Mouse (Mus musculus) midbrain, embryonic 11.5 days (tissue): ENCODE data around the gene Pdcd10. TPM values are rescaled to one million over a fixed set of nuclear protein-coding genes. Genes with fewer than 3 reads are reported as not detected.
A peak's percentile ranks its signal among the peaks of the same experiment; 100 is the strongest.

ENCODE experiments used
- ATAC-seq: fragments of 200-750 bp; cut with Nextera tagmentation; 2 replicates; pipeline ENCODE4 v1.8.0; 2017; ENCODE audit warnings: moderate TSS enrichment, moderate library complexity; ENCODE audit not compliant: low FRiP score
- DNase-seq: peaks from one replicate; pipeline ENCODE4 v3.0.0; 2015; ENCODE audit warnings: low spot score; ENCODE audit errors: missing footprints
- H3K27ac ChIP-seq: fragments of 300-500 bp; sonication (generic); 2 replicates; pipeline ENCODE4 v1.5.1; 2014; ENCODE audit warnings: low read depth, low read length
- H3K27me3 ChIP-seq: fragments of 300-500 bp; sonication (generic); 2 replicates; pipeline ENCODE4 v1.6.1; 2014; ENCODE audit warnings: mild to moderate bottlenecking, low read length, moderate library complexity, mixed read lengths; ENCODE audit not compliant: control insufficient read depth, insufficient read depth
- H3K36me3 ChIP-seq: fragments of 300-500 bp; sonication (generic); 2 replicates; pipeline ENCODE4 v1.6.1; 2014; ENCODE audit warnings: mild to moderate bottlenecking, low read length, moderate library complexity, mixed read lengths; ENCODE audit not compliant: control insufficient read depth, insufficient read depth
- H3K4me1 ChIP-seq: fragments of 300-500 bp; sonication (generic); 2 replicates; pipeline ENCODE4 v1.6.1; 2014; ENCODE audit warnings: low read length; ENCODE audit not compliant: control insufficient read depth, insufficient read depth
- H3K4me2 ChIP-seq: fragments of 300-500 bp; sonication (generic); 2 replicates; pipeline ENCODE4 v1.6.1; 2014; ENCODE audit warnings: mild to moderate bottlenecking, moderate library complexity
- H3K4me3 ChIP-seq: fragments of 300-500 bp; sonication (generic); 2 replicates; pipeline ENCODE4 v1.5.1; 2014; ENCODE audit warnings: low read depth, low read length
- H3K9ac ChIP-seq: fragments of 300-500 bp; sonication (generic); 2 replicates; pipeline ENCODE4 v1.6.1; 2014; ENCODE audit warnings: low read length
- H3K9me3 ChIP-seq: fragments of 300-500 bp; sonication (generic); 2 replicates; pipeline ENCODE4 v1.6.1; 2016; ENCODE audit warnings: low read length; ENCODE audit not compliant: control insufficient read depth
- WGBS: fragments of 180-500 bp; shearing (Covaris S2); extraction: QIAGEN DNeasy Blood & Tissue Kit; methylation state at CpG from one replicate; pipeline ENCODE4 v1.1.7; 2014; 5-methylcytosine and 5-hydroxymethylcytosine counted together
- polyA plus RNA-seq: library from polyadenylated mRNA; unstranded; fragments of >200 nt; fragmentation: Nextera tagmentation; extraction: Ambion mirVana; gene quantifications from 2 replicates; pipeline ENCODE4 v1.2.1, GENCODE M21; 2014

Gene Pdcd10
- polyA plus RNA-seq = 95.7 and 101 TPM in 2 replicates

DNA sequence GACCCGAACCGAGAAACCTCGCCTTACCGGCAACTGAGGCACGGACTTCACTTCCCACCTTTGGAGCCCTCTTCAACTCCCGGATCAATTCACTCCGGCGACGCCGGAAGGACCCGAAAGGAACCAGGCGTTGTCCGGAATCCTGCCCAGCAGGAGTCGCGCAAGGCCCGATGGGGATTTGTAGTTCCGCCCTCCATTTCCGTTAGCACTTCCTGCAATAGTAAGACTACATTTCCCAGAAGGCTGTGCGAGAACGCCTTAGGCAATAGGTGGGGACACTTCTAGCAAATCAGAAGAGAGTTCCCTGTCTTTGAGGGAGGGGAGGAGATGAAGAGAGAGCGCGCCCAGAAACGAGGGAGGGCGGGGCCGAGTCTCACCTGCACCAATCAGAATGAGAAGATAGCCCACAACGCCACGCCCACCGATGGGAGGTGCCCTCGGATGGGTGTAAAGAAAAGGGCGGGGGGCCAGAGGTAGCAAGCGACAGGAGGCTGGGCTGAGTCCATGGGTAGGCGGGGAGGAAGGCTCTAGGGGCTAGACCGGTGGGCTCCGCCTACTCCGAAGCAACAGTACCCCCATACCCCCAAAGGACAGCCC lies at the start of gene Pdcd10:
Pdcd10 (minus strand) TSS at position 162 of the 597 bp plus-strand sequence.
- Histone ChIP-seq H3K4me1 (peaks cover 3% of the 10 kb centered on the region; the same call in 1 of the 2 replicates), H3K27ac (peak within 1 kb of the TSS; percentile 49), H3K4me3 (peak within 1 kb of the TSS; percentile 89), H3K27me3 (no peaks in the 10 kb centered on the region), H3K36me3 (no peaks in the 10 kb centered on the region), H3K4me2 (peak within 1 kb of the TSS; percentile 71), H3K9me3 (no peaks in the 10 kb centered on the region), H3K9ac (peak within 1 kb of the TSS; percentile 87)
- under 1% methylated on average over 35 of the region's 35 CpGs for WGBS
- DNase-seq (peak; percentile 100), ATAC-seq (peak; percentile 97)

DNA sequence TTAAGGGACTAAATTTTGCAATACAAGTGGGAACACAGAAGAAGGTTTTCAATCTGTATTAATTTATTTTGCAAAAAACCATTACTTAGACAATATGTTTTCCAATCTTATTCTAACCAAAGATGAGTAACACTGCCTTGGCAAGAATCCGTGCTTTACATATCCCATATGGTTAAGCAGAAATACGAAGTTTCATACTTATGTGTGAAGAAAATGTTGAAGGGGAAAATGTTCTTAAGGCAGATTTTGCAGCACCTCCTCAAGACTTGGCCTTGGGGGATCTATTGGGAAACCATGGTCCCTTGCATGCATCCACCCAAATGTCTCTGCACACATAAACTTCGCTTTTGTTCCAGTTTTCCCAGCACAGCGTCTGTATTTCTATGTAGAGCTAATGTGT lies 28.2 kb upstream of the Pdcd10 start:
- no peaks in the 10 kb centered on the region for H3K9me3 ChIP-seq
- no peak overlapping the region for H3K4me3 ChIP-seq
- no peak overlapping the region for H3K4me2 ChIP-seq
- 93% methylated on average over 4 of the region's 4 CpGs for WGBS
- H3K9ac ChIP-seq = no peak overlapping the region
- DNase-seq (no peak), ATAC-seq (no peak)
- H3K27me3 ChIP-seq = no peaks in the 10 kb centered on the region
- no peaks in the 10 kb centered on the region for H3K36me3 ChIP-seq
- no peak overlapping the region for H3K27ac ChIP-seq
- H3K4me1 ChIP-seq = no peaks in the 10 kb centered on the region

DNA sequence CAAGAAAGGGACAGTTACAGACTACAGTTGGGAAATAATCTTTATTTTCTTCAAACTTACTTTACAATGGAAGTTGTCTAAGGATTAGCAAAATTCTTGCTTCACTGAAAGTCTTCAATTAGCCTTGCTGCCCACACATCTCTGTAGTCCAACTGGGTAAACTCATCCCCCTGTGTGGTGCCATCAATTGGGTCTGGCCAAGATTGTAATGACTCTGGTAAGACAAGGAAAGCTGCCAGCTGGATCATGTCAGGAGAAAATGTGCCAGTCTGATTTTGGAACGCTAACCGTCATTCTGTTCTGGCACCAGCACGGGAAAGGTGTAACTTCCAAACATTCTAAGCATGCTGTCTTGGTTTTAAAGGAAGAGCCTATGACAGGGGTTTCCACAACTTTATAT lies 26.6 kb upstream of the Pdcd10 start:
- WGBS = 96% methylated on average over 3 of the region's 3 CpGs
- no peaks in the 10 kb centered on the region for H3K4me1 ChIP-seq
- no peaks in the 10 kb centered on the region for H3K36me3 ChIP-seq
- H3K27me3 ChIP-seq = no peaks in the 10 kb centered on the region
- H3K27ac ChIP-seq = no peak overlapping the region
- H3K9me3 ChIP-seq = no peaks in the 10 kb centered on the region
- no peak overlapping the region for H3K4me3 ChIP-seq
- H3K9ac ChIP-seq = no peak overlapping the region
- ATAC-seq (no peak), DNase-seq (no peak)
- no peak overlapping the region for H3K4me2 ChIP-seq

DNA sequence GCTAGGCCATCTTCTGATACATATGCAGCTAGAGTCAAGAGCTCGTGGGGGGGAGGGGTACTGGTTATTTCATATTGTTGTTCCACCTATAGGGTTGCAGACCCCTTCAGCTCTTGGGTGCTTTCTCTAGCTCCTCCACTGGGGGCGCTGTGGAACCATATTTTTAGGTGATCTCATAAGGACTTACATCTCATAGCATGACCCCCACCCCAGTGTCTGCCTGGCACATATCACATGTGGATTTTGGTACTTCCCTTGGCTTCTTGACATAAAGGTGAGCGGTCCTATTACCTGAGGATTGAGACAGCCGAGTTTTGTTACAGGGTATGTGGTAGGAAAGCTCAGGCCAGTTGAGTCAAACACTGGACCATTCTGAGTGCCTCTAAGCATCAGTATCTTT lies 22.7 kb upstream of the Pdcd10 start:
- Histone ChIP-seq H3K4me2 (no peak overlapping the region), H3K4me3 (no peak overlapping the region), H3K9ac (no peak overlapping the region), H3K27ac (no peak overlapping the region), H3K36me3 (no peaks in the 10 kb centered on the region), H3K27me3 (no peaks in the 10 kb centered on the region), H3K9me3 (no peaks in the 10 kb centered on the region), H3K4me1 (no peaks in the 10 kb centered on the region)
- DNase-seq = peak; percentile 89
- ATAC-seq = peak; percentile 40
- WGBS = 54% methylated on average over 4 of the region's 4 CpGs

DNA sequence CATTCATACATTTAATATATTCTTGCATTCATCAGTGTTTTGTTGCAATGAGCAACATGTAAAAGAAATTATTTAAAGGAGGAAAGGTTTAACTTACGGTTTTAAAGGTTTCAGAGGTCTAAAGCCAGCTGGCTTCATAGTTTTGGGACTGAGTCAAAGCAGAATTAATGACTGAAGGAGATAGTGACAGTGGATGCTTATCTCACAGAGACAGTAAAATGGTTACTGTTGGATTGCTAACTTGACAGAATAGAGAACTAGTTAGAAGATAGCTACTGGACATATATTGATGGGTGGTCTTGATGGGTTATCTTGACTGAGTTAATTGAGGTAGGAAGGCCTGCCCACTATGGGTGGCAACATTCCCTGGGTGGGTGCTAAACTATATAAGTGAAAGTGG lies 18.9 kb upstream of the Pdcd10 start:
- Histone ChIP-seq H3K9ac (no peak overlapping the region), H3K4me1 (no peaks in the 10 kb centered on the region), H3K9me3 (no peaks in the 10 kb centered on the region), H3K36me3 (no peaks in the 10 kb centered on the region), H3K4me3 (no peak overlapping the region), H3K27ac (no peak overlapping the region), H3K27me3 (no peaks in the 10 kb centered on the region), H3K4me2 (no peak overlapping the region)
- DNase-seq (no peak), ATAC-seq (no peak)
- WGBS = 82% methylated on average over 1 of the region's 1 CpGs

DNA sequence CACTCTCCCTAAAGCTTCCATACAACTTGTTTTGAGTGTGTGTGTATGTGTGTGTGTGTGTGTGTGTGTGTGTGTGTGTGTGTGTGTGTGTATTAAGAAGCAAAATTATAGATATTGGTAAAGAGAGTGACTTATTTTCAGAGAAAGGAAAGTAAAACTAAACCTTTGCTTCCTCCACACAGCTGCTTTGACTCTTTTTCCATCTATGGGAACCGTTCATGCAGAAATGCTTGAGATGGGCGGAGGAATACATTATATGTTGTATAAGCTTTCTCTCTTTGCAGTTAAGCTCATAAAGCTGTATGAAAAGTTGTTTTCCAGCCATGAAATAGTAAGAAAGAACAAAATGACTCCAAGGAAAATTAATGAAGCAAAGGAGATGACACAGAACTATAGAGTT lies 17.4 kb upstream of the Pdcd10 start:
- Histone ChIP-seq H3K9me3 (no peaks in the 10 kb centered on the region), H3K9ac (no peak overlapping the region), H3K4me1 (no peaks in the 10 kb centered on the region), H3K27ac (no peak overlapping the region), H3K4me2 (no peak overlapping the region), H3K4me3 (no peak overlapping the region), H3K27me3 (no peaks in the 10 kb centered on the region), H3K36me3 (no peaks in the 10 kb centered on the region)
- no peak for ATAC-seq
- DNase-seq = no peak
- WGBS = 77% methylated on average over 2 of the region's 2 CpGs

DNA sequence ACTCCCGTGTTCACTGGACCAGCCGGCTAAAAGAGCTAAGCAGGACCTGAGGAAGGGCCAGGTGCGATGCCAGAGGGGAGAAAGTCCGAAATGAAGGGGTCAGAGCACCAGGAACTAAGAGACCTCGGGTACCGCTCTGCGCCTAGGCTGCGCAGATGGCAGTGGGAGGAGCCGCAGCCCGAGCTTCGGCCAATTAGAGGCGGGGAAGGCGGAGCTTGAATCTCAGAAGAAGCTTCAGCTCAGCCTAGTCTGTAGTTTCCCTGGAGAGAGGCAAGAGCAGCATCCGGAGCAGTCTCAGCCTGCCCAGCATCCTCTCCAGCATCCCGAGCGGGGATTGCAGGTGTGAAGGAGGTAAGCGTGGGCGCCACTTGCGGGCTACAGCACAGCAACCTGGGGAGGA lies 636 bp upstream of the Pdcd10 start, which contains the start of gene Serpini1:
Serpini1 (plus strand) TSS at position 256 of the 400 bp plus-strand sequence.
- DNase-seq (no peak), ATAC-seq (peak; percentile 93)
- Histone ChIP-seq H3K27ac (peak within 1 kb of the TSS; percentile 49), H3K4me2 (peak within 1 kb of the TSS; percentile 71), H3K9ac (peak within 1 kb of the TSS; percentile 87), H3K4me3 (peak within 1 kb of the TSS; percentile 89), H3K36me3 (no peaks in the 10 kb centered on the region), H3K9me3 (no peaks in the 10 kb centered on the region), H3K4me1 (peaks cover 3% of the 10 kb centered on the region; the same call in 1 of the 2 replicates), H3K27me3 (no peaks in the 10 kb centered on the region)
- under 1% methylated on average over 19 of the region's 19 CpGs for WGBS

DNA sequence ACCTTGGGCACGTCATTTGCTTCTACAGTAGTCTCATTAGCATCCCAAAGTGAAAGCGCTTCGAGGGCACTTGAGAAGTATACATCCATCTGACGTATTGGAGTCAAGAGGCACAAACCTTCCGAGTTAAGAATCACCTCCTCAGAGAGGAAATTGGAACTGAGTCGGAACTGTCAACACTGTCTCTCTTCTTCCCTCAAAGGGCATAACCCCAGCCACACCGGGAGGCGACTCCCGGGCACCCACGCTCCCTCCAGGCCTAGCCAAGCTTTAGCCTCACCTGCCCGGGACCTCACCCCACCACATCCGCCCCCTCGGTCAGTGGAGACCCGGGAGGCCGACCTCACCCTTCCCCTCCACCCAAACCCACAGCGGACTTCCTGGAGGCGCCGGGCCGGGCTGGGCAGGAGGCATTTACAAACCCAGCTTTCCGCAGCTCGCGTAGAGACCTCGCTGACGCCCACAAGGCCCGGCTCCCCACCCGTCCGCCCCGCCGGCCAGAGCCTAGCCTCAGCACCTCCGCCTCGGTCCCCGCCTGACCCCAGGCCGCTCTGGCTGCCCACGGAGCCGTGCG lies 448 bp downstream of the Pdcd10 start:
- peak overlapping the region; percentile 89 for H3K4me3 ChIP-seq
- H3K9me3 ChIP-seq = no peaks in the 10 kb centered on the region
- peaks cover 3% of the 10 kb centered on the region; the same call in 1 of the 2 replicates for H3K4me1 ChIP-seq
- no peaks in the 10 kb centered on the region for H3K36me3 ChIP-seq
- H3K27ac ChIP-seq = peak overlapping the region; percentile 44
- no peaks in the 10 kb centered on the region for H3K27me3 ChIP-seq
- WGBS = 1% methylated on average over 36 of the region's 36 CpGs
- DNase-seq (peak; percentile 92), ATAC-seq (no peak; the same call in 1 of the 2 replicates)
- peak overlapping the region; percentile 71 for H3K4me2 ChIP-seq
- H3K9ac ChIP-seq = peak overlapping the region; percentile 87

DNA sequence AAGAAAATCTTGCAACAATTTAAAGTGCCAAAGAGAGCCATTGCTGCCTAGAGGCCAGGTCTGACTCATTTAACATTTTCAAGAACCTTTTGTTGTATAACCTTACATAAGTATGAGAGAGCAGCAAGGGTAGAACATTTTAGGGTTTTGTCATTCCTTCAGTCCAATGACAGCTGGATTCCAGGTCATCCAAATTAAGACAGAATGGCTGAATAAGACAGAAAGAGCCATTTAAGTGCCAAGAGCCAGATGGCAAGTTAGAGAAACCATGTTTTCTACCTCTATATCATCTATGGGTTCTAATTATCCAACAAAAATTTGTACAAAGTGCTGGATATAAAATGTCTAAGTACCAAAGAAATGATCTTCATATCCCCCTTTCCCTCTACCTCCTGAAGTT lies 5.4 kb downstream of the Pdcd10 start:
- H3K27me3 ChIP-seq = no peaks in the 10 kb centered on the region
- no peaks in the 10 kb centered on the region for H3K9me3 ChIP-seq
- peaks cover 3% of the 10 kb centered on the region; the same call in 1 of the 2 replicates for H3K4me1 ChIP-seq
- H3K4me3 ChIP-seq = no peak overlapping the region
- H3K36me3 ChIP-seq = no peaks in the 10 kb centered on the region
- H3K9ac ChIP-seq = no peak overlapping the region
- DNase-seq (no peak), ATAC-seq (no peak)
- H3K27ac ChIP-seq = no peak overlapping the region
- no peak overlapping the region for H3K4me2 ChIP-seq
